Mouse (Mus musculus): ENCODE measurements around the gene Gm45021. TPM values are rescaled to one million over a fixed set of nuclear protein-coding genes. Genes with fewer than 3 reads are reported as not detected.
A peak's percentile ranks its signal among the peaks of the same experiment; 100 is the strongest.
"Not testable (repeated sequence)": the region's sequence is repeated elsewhere in the genome, so short reads cannot be mapped to it uniquely, and the experiment has no call there.

Gm45021 gene
- polyA plus RNA-seq, 1 experiment from 2014 or later = not detected

DNA sequence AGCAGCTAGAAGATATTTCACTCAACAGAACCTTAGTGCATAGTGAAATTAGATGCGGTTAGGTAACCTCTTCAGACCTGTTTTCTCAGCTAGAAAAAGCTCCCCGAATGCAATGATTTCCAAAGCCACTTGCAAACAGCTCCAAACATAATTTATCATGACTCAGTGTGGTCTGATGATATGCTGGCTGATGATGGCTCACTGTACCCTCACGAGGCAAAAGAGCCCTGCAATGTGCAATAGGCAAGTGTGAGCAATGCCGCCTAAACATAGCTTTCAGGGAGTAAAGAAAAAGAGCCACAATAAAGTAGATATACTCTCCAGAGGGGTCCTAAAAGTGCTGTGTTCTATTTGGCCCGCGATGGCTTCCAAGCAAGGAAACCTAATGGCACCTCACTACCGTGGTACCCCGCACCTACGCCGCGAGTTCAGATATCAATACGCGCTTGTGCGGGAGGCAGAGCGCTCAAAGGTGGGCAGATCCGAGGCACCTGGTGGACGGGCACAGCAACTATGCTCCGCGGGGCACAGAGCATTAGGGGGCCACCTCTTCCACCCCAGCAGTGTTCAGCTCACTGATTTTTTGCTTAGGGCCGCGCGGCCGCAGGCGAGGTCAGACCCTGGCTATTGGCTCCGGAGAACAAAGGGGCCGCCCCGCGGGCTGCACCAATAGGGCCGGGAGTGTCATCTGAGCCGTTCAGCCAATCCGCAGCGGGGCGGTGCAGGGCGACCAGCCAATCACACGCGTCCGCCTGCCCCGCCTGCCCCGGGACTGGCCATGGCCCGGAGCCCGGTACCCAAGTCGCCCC, 12.1 kb downstream of the Gm45021 start, which contains the start of gene Zfp775:
Zfp775 (plus strand) TSS at position 793 of the 809 bp plus-strand sequence.
- peak within 1 kb of the TSS; percentile 77 for H3K27ac ChIP-seq (ENCODE audit: low read length)
- H3K4me3 ChIP-seq (ENCODE audit: low read length) = peak within 1 kb of the TSS; percentile 88
- H3K36me3 ChIP-seq (ENCODE audit: control insufficient read depth, insufficient read depth, low read length) = peaks cover 28% of the 10 kb centered on the region
- 4% methylated on average over 42 of the region's 42 CpGs for WGBS
- ATAC-seq = peak; percentile 100
- H3K9me3 ChIP-seq (ENCODE audit: control insufficient read depth, low read length) = peaks cover 14% of the 10 kb centered on the region
- H3K4me2 ChIP-seq (ENCODE audit: low read depth, low read length) = peak within 1 kb of the TSS; percentile 94
- H3K9ac ChIP-seq (ENCODE audit: low read depth, low read length) = peak within 1 kb of the TSS; percentile 82
- 0 out of 2 replicates have a peak, but pooled peaks cover 11% of the 10 kb centered on the region for H3K4me1 ChIP-seq (ENCODE audit: control insufficient read depth, insufficient read depth, low read length)
- H3K27me3 ChIP-seq (replicated peaks; ENCODE audit: control insufficient read depth, insufficient read depth, low read length) = no peaks in the 10 kb centered on the region

- Histone ChIP-seq H3K4me1 (ENCODE audit: control insufficient read depth, insufficient read depth, low read length) (0 out of 2 replicates have a peak, but pooled peaks cover 11% of the 10 kb centered on the region), H3K4me3 (ENCODE audit: low read length) (peak overlapping the region; percentile 88), H3K9ac (ENCODE audit: low read depth, low read length) (peak overlapping the region; percentile 82), H3K27me3 (replicated peaks; ENCODE audit: control insufficient read depth, insufficient read depth, low read length) (no peaks in the 10 kb centered on the region), H3K4me2 (ENCODE audit: low read depth, low read length) (peak overlapping the region; percentile 94), H3K27ac (ENCODE audit: low read length) (peak overlapping the region; percentile 77), H3K36me3 (ENCODE audit: control insufficient read depth, insufficient read depth, low read length) (peaks cover 21% of the 10 kb centered on the region), H3K9me3 (ENCODE audit: control insufficient read depth, low read length) (peaks cover 7% of the 10 kb centered on the region)
- 1% methylated on average over 28 of the region's 28 CpGs for WGBS
- ATAC-seq = peak; percentile 83
Observed at GRCm38 (mm10) chr6:48602080-48602741, 12.8 kb downstream of the Gm45021 start.

- WGBS = 69% methylated on average over 2 of the region's 2 CpGs
- Histone ChIP-seq H3K4me3 (ENCODE audit: low read length) (no peak overlapping the region), H3K9me3 (ENCODE audit: control insufficient read depth, low read length) (no peaks in the 10 kb centered on the region), H3K27ac (ENCODE audit: low read length) (no peak overlapping the region), H3K27me3 (replicated peaks; ENCODE audit: control insufficient read depth, insufficient read depth, low read length) (no peaks in the 10 kb centered on the region), H3K4me1 (ENCODE audit: control insufficient read depth, insufficient read depth, low read length) (peaks cover 5% of the 10 kb centered on the region; the same call in 1 of the 2 replicates), H3K4me2 (ENCODE audit: low read depth, low read length) (no peak overlapping the region), H3K9ac (ENCODE audit: low read depth, low read length) (no peak overlapping the region), H3K36me3 (ENCODE audit: control insufficient read depth, insufficient read depth, low read length) (no peaks in the 10 kb centered on the region)
- no peak for ATAC-seq
Observed at GRCm38 (mm10) chr6:48608124-48608523, 18.7 kb downstream of the Gm45021 start.

- Histone ChIP-seq H3K9ac (ENCODE audit: low read depth, low read length) (no peak overlapping the region), H3K4me1 (ENCODE audit: control insufficient read depth, insufficient read depth, low read length) (peaks cover 5% of the 10 kb centered on the region; the same call in 1 of the 2 replicates), H3K4me3 (ENCODE audit: low read length) (no peak overlapping the region), H3K27ac (ENCODE audit: low read length) (no peak overlapping the region), H3K36me3 (ENCODE audit: control insufficient read depth, insufficient read depth, low read length) (peaks cover 4% of the 10 kb centered on the region; the same call in 1 of the 2 replicates), H3K4me2 (ENCODE audit: low read depth, low read length) (no peak overlapping the region), H3K27me3 (replicated peaks; ENCODE audit: control insufficient read depth, insufficient read depth, low read length) (no peaks in the 10 kb centered on the region), H3K9me3 (ENCODE audit: control insufficient read depth, low read length) (no peaks in the 10 kb centered on the region; the same call in 1 of the 2 replicates)
- ATAC-seq = no peak
- 71% methylated on average over 7 of the region's 7 CpGs for WGBS
Observed at GRCm38 (mm10) chr6:48609512-48609911, 20.1 kb downstream of the Gm45021 start.

DNA sequence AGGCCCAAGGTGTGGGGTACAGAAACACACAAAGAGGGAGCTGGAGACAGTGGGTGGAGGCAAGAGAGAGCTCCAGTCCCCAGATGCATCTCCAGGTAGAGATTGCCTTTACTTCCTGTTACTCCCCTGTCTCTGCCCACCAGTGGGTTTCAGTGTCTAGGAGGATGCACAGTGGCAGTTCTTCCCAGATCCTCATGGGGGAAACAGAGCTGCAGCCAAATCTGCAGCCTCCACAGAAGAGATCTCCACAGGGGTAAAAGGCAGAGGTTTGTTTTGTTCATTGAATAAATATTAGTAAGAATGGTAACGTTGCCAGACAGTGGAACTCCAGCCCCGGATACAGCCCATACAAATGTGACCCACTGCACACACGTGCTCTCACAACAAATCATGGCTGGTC, 21.2 kb downstream of the Gm45021 start:
- Histone ChIP-seq H3K9ac (ENCODE audit: low read depth, low read length) (no peak overlapping the region), H3K27ac (ENCODE audit: low read length) (no peak overlapping the region), H3K4me3 (ENCODE audit: low read length) (no peak overlapping the region), H3K36me3 (ENCODE audit: control insufficient read depth, insufficient read depth, low read length) (peaks cover 4% of the 10 kb centered on the region; the same call in 1 of the 2 replicates), H3K9me3 (ENCODE audit: control insufficient read depth, low read length) (no peaks in the 10 kb centered on the region; the same call in 1 of the 2 replicates), H3K4me2 (ENCODE audit: low read depth, low read length) (no peak overlapping the region), H3K27me3 (replicated peaks; ENCODE audit: control insufficient read depth, insufficient read depth, low read length) (no peaks in the 10 kb centered on the region), H3K4me1 (ENCODE audit: control insufficient read depth, insufficient read depth, low read length) (peaks cover 5% of the 10 kb centered on the region; the same call in 1 of the 2 replicates)
- whole genome bisulfite sequencing = 49% methylated on average over 3 of the region's 3 CpGs
- no peak for ATAC-seq

DNA sequence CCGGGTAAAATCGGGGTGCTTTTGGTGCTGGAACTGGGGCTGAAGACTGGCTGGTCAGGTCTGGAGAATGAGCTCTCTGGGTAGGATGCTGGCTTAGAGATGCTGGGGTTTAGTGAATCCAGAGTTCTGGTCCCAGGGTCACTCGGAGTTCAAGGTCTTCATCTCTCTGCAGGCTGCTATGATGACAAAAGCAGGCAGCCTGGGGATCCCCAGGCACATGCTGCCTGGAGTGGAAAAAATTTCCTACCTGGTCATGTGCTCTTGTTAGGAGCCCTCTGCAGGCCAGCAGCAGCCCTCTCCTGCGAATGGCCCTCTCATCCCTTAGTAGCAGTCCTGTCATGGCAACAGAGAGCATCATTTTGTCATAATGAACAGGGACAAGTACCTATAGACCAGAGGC, 24.1 kb downstream of the Gm45021 start:
- Histone ChIP-seq H3K27me3 (replicated peaks; ENCODE audit: control insufficient read depth, insufficient read depth, low read length) (no peaks in the 10 kb centered on the region), H3K9me3 (ENCODE audit: control insufficient read depth, low read length) (no peaks in the 10 kb centered on the region; the same call in 1 of the 2 replicates), H3K4me2 (ENCODE audit: low read depth, low read length) (no peak overlapping the region), H3K9ac (ENCODE audit: low read depth, low read length) (no peak overlapping the region), H3K36me3 (ENCODE audit: control insufficient read depth, insufficient read depth, low read length) (peaks cover 4% of the 10 kb centered on the region; the same call in 1 of the 2 replicates), H3K4me1 (ENCODE audit: control insufficient read depth, insufficient read depth, low read length) (peaks cover 5% of the 10 kb centered on the region; the same call in 1 of the 2 replicates), H3K4me3 (ENCODE audit: low read length) (no peak overlapping the region), H3K27ac (ENCODE audit: low read length) (no peak overlapping the region)
- 95% methylated on average over 4 of the region's 4 CpGs for WGBS
- ATAC-seq = no peak

DNA sequence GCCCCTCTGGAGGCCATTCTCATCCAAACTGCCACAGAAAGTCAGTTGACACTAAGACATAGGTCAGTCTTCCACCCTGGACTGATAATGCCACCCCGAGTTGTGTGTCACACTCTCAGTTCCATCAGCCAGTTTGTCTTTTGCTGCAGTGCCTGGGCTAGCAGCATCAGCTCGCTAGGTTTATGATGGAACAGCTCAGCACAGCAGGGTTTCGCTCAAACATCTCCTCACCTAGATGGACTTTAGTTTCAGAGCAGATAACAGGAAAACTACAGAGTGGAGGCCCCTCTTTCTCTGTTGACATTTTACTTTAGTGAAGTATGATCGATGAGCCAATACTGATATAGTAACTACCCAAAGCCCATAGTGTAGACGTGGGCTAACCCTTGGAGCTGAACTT, 25.3 kb downstream of the Gm45021 start:
- Histone ChIP-seq H3K4me2 (ENCODE audit: low read depth, low read length) (no peak overlapping the region), H3K4me3 (ENCODE audit: low read length) (no peak overlapping the region), H3K27me3 (replicated peaks; ENCODE audit: control insufficient read depth, insufficient read depth, low read length) (no peaks in the 10 kb centered on the region), H3K9me3 (ENCODE audit: control insufficient read depth, low read length) (no peaks in the 10 kb centered on the region; the same call in 1 of the 2 replicates), H3K36me3 (ENCODE audit: control insufficient read depth, insufficient read depth, low read length) (peaks cover 10% of the 10 kb centered on the region), H3K9ac (ENCODE audit: low read depth, low read length) (no peak overlapping the region), H3K27ac (ENCODE audit: low read length) (no peak overlapping the region), H3K4me1 (ENCODE audit: control insufficient read depth, insufficient read depth, low read length) (peaks cover 5% of the 10 kb centered on the region; the same call in 1 of the 2 replicates)
- ATAC-seq = peak; percentile 79
- 67% methylated on average over 5 of the region's 5 CpGs for WGBS

DNA sequence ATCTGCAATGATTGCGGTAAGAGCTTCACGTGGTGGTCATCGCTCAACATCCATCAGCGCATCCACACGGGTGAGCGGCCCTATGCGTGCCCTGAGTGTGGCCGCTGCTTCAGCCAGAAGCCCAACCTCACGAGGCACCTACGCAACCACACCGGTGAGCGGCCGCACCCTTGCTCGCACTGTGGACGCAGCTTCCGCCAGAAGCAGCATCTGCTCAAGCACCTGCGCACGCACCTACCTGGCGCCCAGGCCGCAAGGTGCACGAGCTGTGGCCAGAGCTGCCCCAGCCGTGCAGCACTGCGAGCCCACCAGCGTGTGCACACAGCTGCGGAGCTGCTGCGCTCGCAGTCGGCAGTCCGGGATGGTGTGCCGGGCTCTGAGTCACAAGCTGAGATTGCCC, 30.6 kb downstream of the Gm45021 start:
- no peaks in the 10 kb centered on the region for H3K4me1 ChIP-seq (ENCODE audit: control insufficient read depth, insufficient read depth, low read length)
- no peak overlapping the region for H3K27ac ChIP-seq (ENCODE audit: low read length)
- WGBS = 93% methylated on average over 30 of the region's 30 CpGs

GRCm38 (mm10) chr6:48622186-48622843, 32.9 kb downstream of the Gm45021 start:
- 83% methylated on average over 8 of the region's 8 CpGs for WGBS
- not testable (repeated sequence) for H3K4me3 ChIP-seq (ENCODE audit: low read length); H3K4me1 ChIP-seq (ENCODE audit: control insufficient read depth, insufficient read depth, low read length); H3K9me3 ChIP-seq (ENCODE audit: control insufficient read depth, low read length); H3K4me2 ChIP-seq (ENCODE audit: low read depth, low read length); H3K27ac ChIP-seq (ENCODE audit: low read length); H3K9ac ChIP-seq (ENCODE audit: low read depth, low read length); H3K27me3 ChIP-seq (replicated peaks; ENCODE audit: control insufficient read depth, insufficient read depth, low read length); ATAC-seq
- H3K36me3 ChIP-seq (ENCODE audit: control insufficient read depth, insufficient read depth, low read length) = peaks cover 16% of the 10 kb centered on the region

More for the DNA sequence above, 30.6 kb downstream of the Gm45021 start:
- Histone ChIP-seq H3K27me3 (replicated peaks; ENCODE audit: control insufficient read depth, insufficient read depth, low read length) (no peaks in the 10 kb centered on the region), H3K4me3 (ENCODE audit: low read length) (no peak overlapping the region), H3K9ac (ENCODE audit: low read depth, low read length) (no peak overlapping the region), H3K36me3 (ENCODE audit: control insufficient read depth, insufficient read depth, low read length) (peaks cover 16% of the 10 kb centered on the region), H3K4me2 (ENCODE audit: low read depth, low read length) (no peak overlapping the region), H3K9me3 (ENCODE audit: control insufficient read depth, low read length) (no peaks in the 10 kb centered on the region)
- ATAC-seq = no peak
